Mouse (Mus musculus): ENCODE results near the gene Vmn2r121.

The Vmn2r121 gene

GRCm38 (mm10) chrX:124135852-124136251, at the start of gene Vmn2r121:
Gene Vmn2r121, minus strand, starts transcription at chrX:124135952.
- in situ Hi-C loops (cut with MboI, MseI), result no loop called here

Data from T-helper 17 cell (primary cell).